8 mouse cellular contexts compared by ENCODE assay signal in genomic region chr2:28582647-28583353, GRCm38 (mm10). TPM values are rescaled to one million over a fixed set of nuclear protein-coding genes. Genes with fewer than 3 reads are reported as not detected.
DNase-seq lines count a peak whose midpoint lies in the region; ATAC-seq and TF ChIP-seq lines count a peak whose summit lies in the region.

No protein-coding gene starts in this region.

- H3K4me1 ChIP-seq in ES-E14 (ENCODE audit: control insufficient read depth in 2 of 2, insufficient read depth in 2 of 2, low read length in 2 of 2, poor library complexity in 1 of 2) = no peaks in the 10 kb centered on the region
- H3K4me1 ChIP-seq in forebrain, embryonic 15.5 days = peaks cover 26% of the 10 kb centered on the region
- H3K4me1 ChIP-seq in lung, adult 2 months (ENCODE audit: control insufficient read depth, insufficient read depth, low read length) = no peaks in the 10 kb centered on the region

- peak overlapping the region; percentile 86 for H3K27ac ChIP-seq in ES-E14 (ENCODE audit: insufficient read depth, low read depth, low read length, poor library complexity, severe bottlenecking)
- peak overlapping the region; percentile 95 for H3K27ac ChIP-seq in forebrain, embryonic 15.5 days (replicated peaks)

- no peaks in the 10 kb centered on the region for H3K9me3 ChIP-seq in ES-E14 (ENCODE audit: control insufficient read depth, insufficient read depth, low read depth, low read length)
- no peaks in the 10 kb centered on the region for H3K9me3 ChIP-seq in forebrain, embryonic 15.5 days

- ATAC-seq in forebrain, embryonic 15.5 days (replicated peaks) = peak; percentile 96
- ATAC-seq in neutrophil, adult 5-6 weeks (ENCODE audit: extremely low read depth, insufficient number of reproducible peaks, low FRiP score, poor library complexity, severe bottlenecking) = peak; percentile 70

- no peak for TF ChIP-seq CTCF in lung, adult 2 months (IDR thresholded peaks at IDR 0.05; ENCODE audit: insufficient read depth, low read length)

- intact Hi-C loops in heart, postnatal 25 days (cut with DNase I) = no loop called here

- TF ChIP-seq POLR2A in lung, adult 2 months (IDR thresholded peaks at IDR 0.05; ENCODE audit: borderline replicate concordance, extremely low read depth, low read depth, low read length) = peak; percentile 17; the same call in 1 of the 2 replicates

- peak overlapping the region; percentile 89 to 97 for H3K4me3 ChIP-seq in ES-E14 (ENCODE audit: insufficient read depth in 1 of 2, low read depth in 1 of 2, low read length in 2 of 2, poor library complexity in 1 of 2, severe bottlenecking in 1 of 2)
- H3K4me3 ChIP-seq in forebrain, embryonic 15.5 days = peak overlapping the region; percentile 70
- H3K4me3 ChIP-seq in lung, adult 2 months (replicated peaks; ENCODE audit: extremely low read depth, low read depth, low read length) = peak overlapping the region; percentile 96

- H3K4me2 ChIP-seq in forebrain, embryonic 15.5 days (replicated peaks) = peak overlapping the region; percentile 67

- peak overlapping the region; percentile 97 for H3K9ac ChIP-seq in ES-E14 (ENCODE audit: insufficient read depth, low read depth, low read length, poor library complexity, severe bottlenecking)
- H3K9ac ChIP-seq in forebrain, embryonic 15.5 days (replicated peaks) = peak overlapping the region; percentile 66

- H3K36me3 ChIP-seq in ES-E14 (ENCODE audit: control insufficient read depth, insufficient read depth, low read length, poor library complexity, severe bottlenecking) = peaks cover 9% of the 10 kb centered on the region; the same call in 1 of the 2 replicates
- H3K36me3 ChIP-seq in forebrain, embryonic 15.5 days = peaks cover 24% of the 10 kb centered on the region

- no peaks in the 10 kb centered on the region for H3K27me3 ChIP-seq in forebrain, embryonic 15.5 days

- under 1% methylated on average over 56 of the region's 56 CpGs for WGBS in forebrain, embryonic 15.5 days
- whole genome bisulfite sequencing in lung, adult 2 months = under 1% methylated on average over 56 of the region's 56 CpGs

- peak; percentile 86 for DNase-seq in ES-E14 (ENCODE audit: low read depth, low spot score)
- DNase-seq in cerebellum, adult 11-12 months = peak; percentile 86
- DNase-seq in heart, postnatal 25 days (ENCODE audit: low spot score) = peak; percentile 75
- DNase-seq in layer of hippocampus, adult 18-20 months (ENCODE audit: low spot score in 2 of 2) = peak; percentile 84 to 91
- DNase-seq in lung, adult 2 months = peak; percentile 91
- DNase-seq in thymus, adult 18-20 months = peak; percentile 66 to 77

- in situ Hi-C loops in ES-E14 (cut with MboI; ENCODE audit: low sequenced_read_pairs in 2 of 2, unreplicated experiment in 2 of 2) = no loop called here

TF ChIP-seq in ES-E14, 5 proteins besides CTCF, POLR2A, EP300 and RAD21:
- no peak for TF ChIP-seq ZC3H11A (IDR thresholded peaks at IDR 0.05; ENCODE audit: borderline replicate concordance, low read depth, low read length)
- no peak for TF ChIP-seq ZNF384 (IDR thresholded peaks at IDR 0.05; ENCODE audit: low read depth, low read length)
- TF ChIP-seq HCFC1 (IDR thresholded peaks at IDR 0.05; ENCODE audit: borderline replicate concordance, insufficient read depth, low read length) = peak; percentile 89
- TF ChIP-seq MAFK (IDR thresholded peaks at IDR 0.05; ENCODE audit: insufficient read depth, low read depth, low read length) = no peak
- no peak for TF ChIP-seq CHD2 (IDR thresholded peaks at IDR 0.05; ENCODE audit: low read depth, low read length)
TF ChIP-seq in ES-E14: peak in this region for 1.

RNA-seq across cellular contexts. Expression of gene Gtf3c5, which starts 0.8 kb away (rescaled TPM):
- 20.0 and 22.6 TPM in 2 replicates for total RNA-seq in ES-E14 (2012; rRNA removed)
- 41.8 and 42.3 TPM in 2 replicates for polyA plus RNA-seq in forebrain, embryonic 15.5 days (2015; fragmentation: Nextera tagmentation; extraction: Ambion mirVana)
- total RNA-seq in heart, postnatal 25 days (2021) = 10 to 100 TPM; 11.5 to 11.6 TPM
- total RNA-seq in layer of hippocampus, adult 18-20 months (2021) = 10 to 100 TPM; 19.6 to 20.5 TPM
- polyA plus RNA-seq in lung, adult 2 months (2012; rRNA removed) = 21.6 and 27.3 TPM in 2 replicates
- 9.5 and 10.4 TPM in 2 replicates for total RNA-seq in neutrophil, adult 5-6 weeks (2017)

RNA-seq across cellular contexts. Expression of gene Cel, which starts 19.6 kb away (rescaled TPM):
- not detected in 2 replicates for total RNA-seq in ES-E14 (2012; rRNA removed)
- polyA plus RNA-seq in forebrain, embryonic 15.5 days (2015; fragmentation: Nextera tagmentation; extraction: Ambion mirVana) = 0.10 TPM in 1 of 2 replicates, not detected in the other
- not detected for total RNA-seq in heart, postnatal 25 days (2021)
- not detected for total RNA-seq in layer of hippocampus, adult 18-20 months (2021)
- polyA plus RNA-seq in lung, adult 2 months (2012; rRNA removed) = 0.12 and 3.3 TPM in 2 replicates
- total RNA-seq in neutrophil, adult 5-6 weeks (2017) = not detected in 2 replicates

RNA-seq across cellular contexts. Expression of gene Gfi1b, which starts 39.0 kb away (rescaled TPM):
- not detected in 2 replicates for total RNA-seq in ES-E14 (2012; rRNA removed)
- polyA plus RNA-seq in forebrain, embryonic 15.5 days (2015; fragmentation: Nextera tagmentation; extraction: Ambion mirVana) = not detected in 2 replicates
- not detected for total RNA-seq in heart, postnatal 25 days (2021)
- not detected for total RNA-seq in layer of hippocampus, adult 18-20 months (2021)
- 0.66 and 0.79 TPM in 2 replicates for polyA plus RNA-seq in lung, adult 2 months (2012; rRNA removed)
- total RNA-seq in neutrophil, adult 5-6 weeks (2017) = 0.35 and 0.98 TPM in 2 replicates

RNA-seq across cellular contexts. Expression of gene Tsc1, which starts 58.2 kb away (rescaled TPM):
- 14.9 and 18.3 TPM in 2 replicates for total RNA-seq in ES-E14 (2012; rRNA removed)
- 35.8 and 38.4 TPM in 2 replicates for polyA plus RNA-seq in forebrain, embryonic 15.5 days (2015; fragmentation: Nextera tagmentation; extraction: Ambion mirVana)
- 10 to 100 TPM; 23.5 to 24.7 TPM for total RNA-seq in heart, postnatal 25 days (2021)
- 10 to 100 TPM; 44.7 to 46.0 TPM for total RNA-seq in layer of hippocampus, adult 18-20 months (2021)
- polyA plus RNA-seq in lung, adult 2 months (2012; rRNA removed) = 10.2 and 14.7 TPM in 2 replicates
- 32.5 and 32.9 TPM in 2 replicates for total RNA-seq in neutrophil, adult 5-6 weeks (2017)

Comparison
In these comparisons a context has a peak if more than half of its experiments do, and no peak if none do; other contexts are left out.
1. Peak in every context shown above with its lines: DNase-seq, ATAC-seq, H3K4me3 ChIP-seq and H3K27ac ChIP-seq.